Mouse (Mus musculus) erythroblast, embryonic 14.5 days (primary cell): Measurements from ENCODE around the gene Erich2.

ENCODE experiments used
- GATA1 ChIP-seq: IDR thresholded peaks from 2 replicates; pipeline ENCODE4 v1.6.1; 2012; ENCODE audit warnings: low read length, inconsistent platforms, mixed read lengths
- TAL1 ChIP-seq: IDR thresholded peaks from 3 replicates; pipeline ENCODE4 v1.6.1; 2012; ENCODE audit warnings: low read length, inconsistent platforms, mixed read lengths

- TF ChIP-seq GATA1 (no peak), TAL1 (no peak)
Measured at GRCm38 (mm10) chr2:70567071-70567681, 58.6 kb downstream of the Erich2 start.
